Mouse (Mus musculus) cerebellum, adult 8-10 months (tissue): Measurements from ENCODE around the gene Ceacam5.

Source experiments
- DNase-seq: peaks from one replicate; pipeline ENCODE4 v3.0.0; 2022

The Ceacam5 gene

GRCm38 (mm10) chr7:17712938-17713337, at the start of gene Ceacam5:
Gene Ceacam5 (plus strand): TSS chr7:17713238.
- no peak for DNase-seq
